Mouse (Mus musculus) G1E (cell line): ENCODE data around the gene Lmod3.

Source experiments
- CTCF ChIP-seq: IDR thresholded peaks from 2 replicates; pipeline ENCODE4 v1.5.1; 2012; ENCODE audit warnings: low read depth, low read length, inconsistent platforms, mixed read lengths
- GATA1 ChIP-seq: IDR thresholded peaks from 2 replicates; pipeline ENCODE4 v1.6.1; 2012; ENCODE audit warnings: borderline replicate concordance, low read length, inconsistent platforms, mixed read lengths
- POLR2AphosphoS5 ChIP-seq: IDR thresholded peaks from 2 replicates; pipeline ENCODE4 v1.6.1; 2012; ENCODE audit warnings: low read depth, low read length, inconsistent platforms; ENCODE audit not compliant: insufficient replicate concordance
- TAL1 ChIP-seq: conservative IDR thresholded peaks from 2 replicates; pipeline ENCODE4 v1.6.1; 2012; ENCODE audit warnings: low read depth, low read length, inconsistent platforms, mixed read lengths

GRCm38 (mm10) chr6:97239360-97239759 is 13.2 kb downstream of the Lmod3 start:
- TF ChIP-seq GATA1 (no peak), CTCF (no peak), TAL1 (no peak), POLR2AphosphoS5 (no peak)
